Mouse (Mus musculus): Measurements from ENCODE around the gene Mn1.

DNA sequence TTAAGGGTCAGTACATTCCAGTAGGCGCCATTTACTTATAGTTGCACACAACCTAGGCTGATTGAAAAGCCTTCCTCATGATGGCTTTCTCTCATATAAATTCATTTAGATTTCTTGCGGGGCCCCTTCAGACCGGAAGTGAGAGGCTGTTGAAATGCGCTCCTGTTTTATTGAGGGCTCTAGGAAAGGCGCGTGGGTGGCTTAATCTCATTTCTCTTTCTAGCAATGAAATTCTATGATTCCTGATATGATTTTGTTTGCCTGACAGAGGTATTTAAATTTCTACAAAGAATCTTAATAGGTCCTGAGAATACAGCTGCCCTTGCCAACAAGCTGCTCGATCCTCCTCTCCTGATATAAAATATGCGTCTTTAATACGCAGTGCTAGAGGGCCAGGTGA, 8.7 kb downstream of the Mn1 start:
- TF ChIP-seq EP300 (IDR thresholded peaks at IDR 0.05; ENCODE audit: low read depth), result no peak
- no peak for TF ChIP-seq CTCF (IDR thresholded peaks at IDR 0.05; ENCODE audit: low read depth)

Measured in liver, postnatal 0 days (tissue).